Mouse (Mus musculus): ENCODE results near the gene Mpped2.

- no peak for TF ChIP-seq CTCF (conservative IDR thresholded peaks at IDR 0.05; ENCODE audit: low read length)
- TF ChIP-seq POU5F1 (IDR thresholded peaks at IDR 0.05; ENCODE audit: borderline replicate concordance, low read length), result no peak
- TF ChIP-seq NANOG (IDR thresholded peaks at IDR 0.05; ENCODE audit: borderline replicate concordance, low read length), result no peak
Observed at GRCm38 (mm10) chr2:106815898-106816297, 122.8 kb downstream of the Mpped2 start.
